Mouse (Mus musculus): ENCODE results near the gene Rmdn2.

The Rmdn2 gene

DNA sequence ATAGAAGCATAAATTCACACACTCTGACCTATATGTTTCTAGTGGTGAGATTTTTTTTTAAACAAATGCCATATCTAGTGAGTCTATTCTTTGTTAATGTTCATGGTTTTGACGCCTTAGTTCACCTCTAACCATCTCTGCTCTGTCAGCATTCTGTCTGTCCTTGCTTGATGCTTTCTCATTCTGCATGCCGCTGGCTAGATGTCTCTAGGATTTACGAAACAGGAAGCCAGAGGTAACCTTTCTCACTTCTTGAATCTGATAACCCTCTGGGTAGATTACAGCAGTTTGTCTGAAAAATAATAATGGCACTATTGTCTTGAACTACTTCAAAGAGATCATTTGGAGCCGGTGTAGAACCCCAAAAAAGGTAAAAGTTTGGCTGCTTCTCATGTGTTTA lies 5.0 kb downstream of the Rmdn2 start:
- no peak for DNase-seq (ENCODE audit: low spot score)

GRCm38 (mm10) chr17:79618455-79618854 lies 6.8 kb downstream of the Rmdn2 start:
- no peak for DNase-seq (ENCODE audit: low spot score)

DNA sequence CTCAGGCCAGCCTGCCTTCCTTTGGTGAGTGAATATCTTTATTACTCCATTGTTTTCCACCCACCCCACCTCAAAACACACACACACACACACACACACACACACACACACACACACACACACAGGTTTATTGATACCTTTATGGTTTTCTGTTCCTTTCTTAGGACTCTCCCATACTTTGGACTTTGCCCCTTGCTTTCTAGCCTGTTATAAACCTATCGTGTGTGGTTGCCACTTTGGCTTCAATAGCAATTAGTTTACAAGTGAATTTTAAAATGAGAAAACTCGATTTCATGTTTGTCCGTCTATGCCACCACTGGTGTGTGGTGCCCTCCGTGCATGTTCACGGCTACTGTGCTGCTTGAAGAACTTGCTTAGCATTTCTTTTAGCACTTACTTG lies 7.3 kb downstream of the Rmdn2 start:
- no peak for DNase-seq (ENCODE audit: low spot score)

DNA sequence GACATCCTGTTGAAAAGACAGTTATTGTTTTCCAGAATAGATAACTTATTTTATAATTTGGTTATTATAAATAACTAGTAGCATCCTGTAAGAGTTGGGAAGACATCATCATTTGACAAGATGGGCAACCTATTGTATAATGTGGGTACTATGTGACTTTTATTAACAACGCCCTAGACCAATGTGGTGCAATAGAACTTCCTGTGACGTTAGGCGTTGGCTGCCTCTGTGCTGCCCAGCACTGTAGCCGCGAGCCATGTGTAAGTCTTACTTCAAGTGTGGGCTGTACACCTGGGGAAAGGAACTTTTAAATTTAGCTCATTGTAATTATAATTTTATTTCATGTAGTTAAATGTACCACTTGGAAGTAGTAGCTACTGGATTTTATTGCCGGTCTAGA lies 10.4 kb downstream of the Rmdn2 start:
- DNase-seq (ENCODE audit: low spot score), result no peak

DNA sequence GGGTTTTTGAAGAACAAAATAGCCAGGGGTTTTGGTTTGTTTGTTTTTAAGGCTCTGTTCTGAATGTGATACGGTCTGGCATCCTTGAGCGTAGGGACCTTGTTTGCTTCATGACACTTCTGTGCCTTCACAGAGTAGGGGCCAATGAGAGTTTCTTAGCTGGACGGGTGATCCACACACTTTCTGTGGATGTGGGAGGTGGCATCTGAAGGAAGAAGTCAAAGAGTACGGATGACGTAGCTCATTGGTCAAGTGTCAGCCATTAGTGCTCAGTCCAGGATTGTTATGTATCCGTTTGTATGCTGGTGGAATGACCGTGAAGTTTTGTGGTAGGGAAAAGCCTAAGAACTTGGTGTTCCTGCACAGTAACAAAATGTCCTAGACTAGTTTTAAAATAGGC lies 10.9 kb downstream of the Rmdn2 start:
- no peak for DNase-seq (ENCODE audit: low spot score)

DNA sequence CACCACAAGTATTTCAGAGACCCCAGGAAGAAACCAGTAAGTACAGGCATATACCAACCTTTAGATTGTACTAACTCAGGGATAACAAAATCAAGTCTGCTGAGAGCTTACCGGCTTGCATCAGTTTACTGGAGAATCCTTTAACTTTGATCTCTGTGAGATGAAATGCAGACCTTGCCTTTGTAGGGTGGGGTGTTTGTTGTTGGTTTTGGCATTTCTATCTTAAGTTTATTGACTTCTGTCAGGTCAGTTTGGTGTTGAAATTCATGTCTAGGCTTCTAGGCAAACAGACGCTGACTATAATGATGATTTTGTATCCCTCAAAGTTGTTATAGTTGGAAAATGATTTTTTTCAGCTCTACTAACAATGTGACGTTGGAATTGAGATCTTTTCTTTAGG lies 12.2 kb downstream of the Rmdn2 start:
- no peak for DNase-seq (ENCODE audit: low spot score)

- DNase-seq (ENCODE audit: low spot score), result no peak
Measured at GRCm38 (mm10) chr17:79626241-79626816, 14.7 kb downstream of the Rmdn2 start.

DNA sequence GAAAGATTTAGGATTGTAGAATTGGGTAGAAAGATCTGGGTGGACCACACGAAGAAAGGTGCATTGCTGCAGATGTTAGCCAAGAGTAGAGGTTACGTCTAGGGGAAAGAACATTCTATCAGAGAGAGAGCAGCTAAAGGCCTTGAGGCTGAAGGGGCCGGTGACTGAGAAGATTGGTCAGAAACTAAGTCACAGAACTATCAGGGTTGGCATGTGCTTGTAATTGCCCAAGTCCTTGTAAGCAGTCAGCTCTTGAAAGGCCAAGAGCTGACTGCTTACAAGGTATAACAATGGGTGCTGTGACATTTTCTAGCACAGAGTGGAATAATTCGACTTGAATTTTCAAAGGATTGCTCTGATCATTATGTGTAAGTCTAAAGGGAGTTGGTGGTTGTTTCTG lies 38.2 kb downstream of the Rmdn2 start:
- DNase-seq (ENCODE audit: low spot score), result no peak

- no peak for DNase-seq (ENCODE audit: low spot score)
Measured at GRCm38 (mm10) chr17:79650297-79650696, 38.6 kb downstream of the Rmdn2 start.

DNA sequence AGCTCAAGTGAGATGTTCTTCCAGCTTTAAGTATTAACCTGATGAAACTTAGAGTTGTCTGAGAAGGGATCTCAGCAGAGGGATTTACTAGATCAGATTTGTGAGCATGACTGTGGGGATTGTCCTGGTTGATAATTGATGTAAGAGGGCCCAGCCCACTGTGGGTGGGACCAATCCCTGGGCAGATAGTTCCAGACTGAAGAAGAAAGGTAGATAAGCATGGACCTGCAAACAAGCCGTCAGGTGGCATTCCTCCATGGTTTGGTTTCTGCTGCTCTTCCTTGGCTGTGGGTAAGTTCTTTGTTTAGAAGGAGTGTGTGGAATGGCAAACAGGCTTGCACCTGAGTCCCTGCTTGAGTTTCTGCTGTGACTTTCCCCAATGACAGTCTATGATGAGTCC lies 41.5 kb downstream of the Rmdn2 start:
- DNase-seq (ENCODE audit: low spot score), result no peak

DNA sequence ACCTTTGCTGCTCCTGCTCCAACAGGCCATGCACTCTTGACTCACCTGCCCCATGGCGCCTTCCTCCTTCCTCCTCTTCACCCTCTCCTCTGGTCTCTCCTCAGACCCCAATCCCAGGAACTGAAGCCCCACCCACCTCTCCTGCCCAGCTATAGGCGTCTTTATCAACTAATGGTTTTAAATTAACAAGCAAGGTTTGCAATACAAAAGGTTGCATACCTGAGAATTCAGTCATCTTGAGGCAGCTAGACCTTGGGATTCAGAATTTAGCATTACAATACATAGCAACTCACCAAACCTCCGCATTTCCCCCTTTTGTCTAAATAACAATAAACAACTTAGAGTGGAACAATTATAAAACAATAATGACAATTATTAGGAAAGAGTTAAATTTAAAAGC lies 42.5 kb downstream of the Rmdn2 start:
- no peak for DNase-seq (ENCODE audit: low spot score)

DNA sequence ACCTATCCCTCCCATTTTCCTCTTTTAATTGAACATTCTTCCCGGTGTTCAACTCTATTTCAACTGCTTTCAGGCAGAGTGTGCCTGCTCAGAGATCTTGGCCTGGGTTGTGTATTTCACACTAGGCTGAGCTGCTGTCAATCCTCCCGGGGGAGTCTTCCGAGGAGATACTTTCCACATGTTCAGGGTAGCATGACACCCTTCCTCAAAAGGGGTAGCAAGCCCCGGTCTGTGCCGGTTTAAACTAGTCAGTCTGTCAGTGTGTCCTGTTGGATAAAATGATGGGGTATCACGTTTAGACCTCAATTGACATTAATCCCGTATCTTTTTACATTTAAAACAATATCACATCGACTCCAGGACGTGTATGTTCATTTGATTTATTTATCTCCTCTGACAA lies 46.1 kb downstream of the Rmdn2 start:
- no peak for DNase-seq (ENCODE audit: low spot score)

- DNase-seq (ENCODE audit: low spot score), result no peak
Measured at GRCm38 (mm10) chr17:79658452-79658851, 46.8 kb downstream of the Rmdn2 start.

DNA sequence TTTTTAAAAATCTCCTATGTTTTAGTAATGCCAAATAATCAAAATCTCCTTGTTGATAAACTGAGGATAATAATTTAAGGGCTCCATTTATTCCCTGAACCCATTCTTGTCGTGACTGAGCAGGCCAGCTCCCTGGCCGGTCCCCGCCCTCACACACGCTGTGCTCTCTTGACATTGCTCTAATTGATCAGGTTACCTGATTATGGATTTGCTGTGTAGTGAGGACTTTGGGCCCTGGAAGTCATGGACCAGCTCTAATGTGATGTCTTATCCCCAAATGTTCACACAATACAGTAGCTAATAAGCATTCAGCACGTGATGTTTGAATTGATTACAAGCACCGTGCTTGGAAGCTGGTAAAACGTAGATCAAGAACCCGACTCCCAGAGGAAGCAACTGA lies 47.2 kb downstream of the Rmdn2 start:
- DNase-seq (ENCODE audit: low spot score), result no peak

GRCm38 (mm10) chr17:79661387-79661786 lies 49.7 kb downstream of the Rmdn2 start:
- peak; percentile 86 for DNase-seq (ENCODE audit: low spot score)

DNA sequence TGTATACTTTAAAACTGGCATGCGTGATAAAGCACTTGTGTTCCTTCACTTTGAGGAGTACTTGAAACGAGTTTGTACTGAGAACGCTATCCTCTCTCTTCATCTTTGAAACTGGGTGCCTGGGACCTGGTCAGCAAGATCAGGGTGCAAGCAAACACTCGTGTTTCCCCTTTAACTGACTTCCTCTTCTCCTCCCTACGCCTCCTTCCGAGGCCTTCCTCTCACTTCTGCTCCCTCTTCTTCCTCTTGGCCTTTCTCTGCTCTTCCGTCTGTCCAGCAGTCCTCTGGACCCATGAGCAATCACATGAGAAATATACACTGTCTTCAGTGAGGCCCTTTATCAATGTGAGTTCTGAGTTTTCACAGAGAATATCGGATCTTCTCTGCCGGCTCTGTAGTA lies 50.2 kb downstream of the Rmdn2 start:
- DNase-seq (ENCODE audit: low spot score), result no peak

DNA sequence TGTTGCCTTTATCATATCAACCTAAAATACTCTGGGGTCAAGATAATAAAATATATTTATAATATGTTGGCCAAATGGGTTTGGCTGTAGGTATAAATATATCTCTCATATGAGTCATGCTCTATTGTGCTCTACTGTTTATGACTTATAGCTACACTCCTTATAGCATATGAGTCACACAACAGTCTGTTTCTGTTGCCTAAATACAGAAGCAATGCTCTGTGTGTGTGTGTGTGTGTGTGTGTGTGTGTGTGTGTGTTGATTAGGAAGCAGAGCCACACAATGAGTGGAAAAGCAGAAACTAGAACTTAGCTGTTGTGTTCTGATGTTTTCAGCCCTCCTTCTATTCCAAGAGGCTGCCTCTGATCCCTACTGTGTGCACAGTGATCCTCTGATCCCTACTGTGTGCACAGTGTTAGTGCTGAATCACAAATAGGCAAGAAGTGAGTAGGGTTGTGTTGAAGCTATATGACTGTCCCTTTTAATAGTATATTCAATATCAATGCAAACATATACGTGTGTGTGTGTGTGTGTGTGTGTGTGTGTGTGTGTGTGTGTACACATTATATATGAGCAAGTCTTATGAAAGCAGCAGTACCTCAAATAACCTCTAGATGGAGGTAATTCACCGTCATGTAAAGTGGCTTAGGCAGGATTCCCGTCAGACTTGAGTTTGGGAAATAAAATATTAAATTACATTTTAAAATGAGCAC lies 51.9 kb downstream of the Rmdn2 start:
- no peak for DNase-seq (ENCODE audit: low spot score)

DNA sequence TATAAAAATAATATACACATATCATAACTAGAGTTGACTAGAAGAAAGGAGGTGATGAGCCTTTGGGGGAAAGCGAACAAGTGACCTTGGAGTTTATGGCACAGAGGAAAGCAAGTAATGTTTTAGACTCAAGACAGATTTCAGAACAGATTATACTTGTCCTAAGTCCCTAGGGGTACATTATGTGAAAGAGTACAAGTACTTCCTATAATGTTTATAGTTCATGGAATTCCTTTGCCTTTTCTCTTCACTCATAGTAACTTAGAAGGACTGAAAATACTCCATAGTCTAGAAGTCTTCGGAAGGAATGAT lies 52.4 kb downstream of the Rmdn2 start:
- DNase-seq (ENCODE audit: low spot score), result no peak

DNA sequence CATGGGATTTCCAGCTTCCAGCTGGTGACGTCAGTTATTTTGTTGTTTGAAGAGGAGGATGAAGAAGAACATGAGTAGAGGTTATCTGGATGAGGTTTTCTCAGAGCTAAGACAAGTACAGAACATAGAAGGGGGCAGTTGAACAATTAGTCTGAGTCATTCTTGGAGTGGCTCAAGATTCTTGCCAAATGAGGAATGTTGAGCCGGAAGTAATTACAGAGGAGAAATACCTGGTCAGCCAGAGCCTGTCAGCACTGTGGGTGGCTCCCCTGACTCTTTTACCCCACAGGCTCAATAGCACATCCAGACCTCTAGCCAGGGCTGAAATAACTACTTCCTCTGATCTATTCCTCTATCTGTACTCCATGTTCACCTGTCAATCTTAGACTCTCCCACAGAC lies 59.2 kb downstream of the Rmdn2 start:
- no peak for DNase-seq (ENCODE audit: low spot score)

GRCm38 (mm10) chr17:79695106-79695505 lies 83.4 kb downstream of the Rmdn2 start:
- no peak for DNase-seq (ENCODE audit: low spot score)

DNA sequence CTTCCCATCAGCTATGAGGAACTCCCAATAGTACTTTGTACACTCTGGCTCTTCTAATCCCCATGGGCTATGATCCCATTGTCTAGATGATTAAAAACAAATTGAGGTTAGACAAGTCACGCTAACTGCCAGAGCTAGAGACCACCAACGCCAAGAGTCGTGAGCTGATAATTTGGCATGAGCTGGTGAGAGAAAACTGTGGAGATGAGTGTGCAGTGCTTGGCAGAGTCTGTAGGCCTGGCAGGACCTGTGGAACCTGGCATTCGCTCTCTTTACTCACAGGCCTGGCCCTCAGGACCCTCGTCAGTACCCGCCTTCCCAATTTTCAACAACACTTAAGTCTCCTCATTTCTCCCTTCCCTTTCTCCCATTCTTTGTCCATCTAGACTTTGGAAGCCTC lies 83.9 kb downstream of the Rmdn2 start:
- DNase-seq (ENCODE audit: low spot score), result no peak

GRCm38 (mm10) chr17:79699197-79699596 lies 87.5 kb downstream of the Rmdn2 start:
- peak; percentile 55 for DNase-seq (ENCODE audit: low spot score)

DNA sequence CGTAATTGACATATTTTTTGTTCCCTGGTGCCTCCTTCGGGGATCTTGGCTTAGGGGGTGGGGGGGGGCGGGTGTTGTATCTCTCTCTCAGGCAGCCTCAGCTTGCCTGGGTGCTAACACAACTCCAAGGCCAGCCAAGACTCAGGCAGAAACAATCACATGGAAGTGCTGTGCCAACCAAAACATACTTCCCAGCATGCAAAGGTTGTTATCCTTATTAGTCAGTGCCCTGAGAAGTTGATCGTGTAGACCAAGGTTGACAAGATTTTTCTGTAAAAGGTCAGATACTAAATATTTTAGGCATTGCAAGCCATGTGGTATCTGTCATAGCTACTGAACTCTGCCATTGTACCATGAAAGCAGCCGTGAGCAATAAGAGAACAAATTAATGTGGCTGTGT lies 89.2 kb downstream of the Rmdn2 start:
- no peak for DNase-seq (ENCODE audit: low spot score)

- no peak for DNase-seq (ENCODE audit: low spot score)
Measured at GRCm38 (mm10) chr17:79705671-79706455, 94.2 kb downstream of the Rmdn2 start.
